Mouse (Mus musculus) urinary bladder, postnatal 10 days (tissue): ENCODE measurements around the gene Gm2696.
"Not testable (repeated sequence)": the region's sequence is repeated elsewhere in the genome, so short reads cannot be mapped to it uniquely, and the experiment has no call there.

Experiments used
- DNase-seq: peaks from one replicate; pipeline ENCODE4 v3.0.0; 2022; ENCODE audit warnings: low spot score

Gm2696 gene

DNA sequence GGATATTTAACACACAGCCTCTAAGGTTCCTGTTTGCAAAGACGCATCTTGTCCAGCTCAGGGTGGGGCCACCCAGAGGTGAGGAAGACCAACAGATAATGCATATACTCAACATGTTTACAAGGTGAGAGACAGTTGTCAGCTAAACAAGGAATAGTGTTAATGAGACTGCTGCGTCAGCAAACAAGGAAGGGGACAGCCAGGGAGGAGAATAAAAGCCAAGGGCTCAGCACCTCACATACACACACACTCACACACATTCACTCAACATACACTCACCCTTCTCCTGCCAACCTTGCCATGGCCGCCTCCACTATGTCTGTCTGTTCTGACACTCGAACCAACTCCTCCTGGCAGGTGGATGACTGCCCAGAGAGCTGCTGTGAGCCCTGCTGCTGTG is at the start of gene Gm2696:
Gm2696 (plus strand) TSS at position 301 of the 400 bp plus-strand sequence.
- DNase-seq, result no peak

DNA sequence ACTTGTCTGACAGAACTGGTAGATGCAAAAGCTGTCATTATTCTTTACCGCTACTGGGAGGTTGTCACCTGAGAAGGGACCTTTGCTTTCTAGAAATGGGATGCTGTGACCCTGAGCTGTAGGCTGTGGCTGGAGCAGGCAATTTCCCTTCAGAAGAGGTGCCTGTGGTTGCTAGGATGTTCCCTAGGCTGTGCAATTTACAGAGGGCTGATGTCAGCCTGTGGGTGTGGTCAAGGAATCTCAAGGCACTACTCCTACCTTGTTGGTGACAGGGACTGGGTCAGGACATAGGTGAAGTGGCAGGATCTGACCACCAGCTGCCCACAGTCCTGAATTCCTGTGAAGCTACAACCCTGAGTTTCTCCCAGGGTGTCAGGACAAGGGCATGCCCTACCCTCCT is 44.8 kb upstream of the Gm2696 start:
- DNase-seq, result no peak

DNA sequence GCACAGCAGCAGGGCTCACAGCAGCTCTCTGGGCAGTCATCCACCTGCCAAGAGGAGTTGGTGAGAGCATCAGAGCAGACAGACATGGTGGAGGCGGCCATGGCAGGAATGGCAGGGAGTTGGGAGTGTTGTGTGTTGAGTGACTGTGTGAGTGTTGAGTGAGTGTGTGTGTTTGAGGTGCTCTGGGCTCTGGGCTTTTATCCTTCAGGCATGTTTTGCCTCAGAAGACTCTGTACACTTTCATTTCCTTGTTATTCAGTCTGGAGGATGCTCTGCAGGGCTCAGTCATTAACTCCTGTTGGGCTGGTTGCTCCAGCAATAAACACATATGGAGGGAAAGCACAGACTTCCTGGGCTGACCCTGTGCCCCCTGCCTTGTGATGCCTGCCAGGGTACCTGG is 43.3 kb upstream of the Gm2696 start, which contains the start of gene Gm3238:
Gm3238 (minus strand) TSS at position 101 of the 400 bp plus-strand sequence.
- not testable (repeated sequence) for DNase-seq

DNA sequence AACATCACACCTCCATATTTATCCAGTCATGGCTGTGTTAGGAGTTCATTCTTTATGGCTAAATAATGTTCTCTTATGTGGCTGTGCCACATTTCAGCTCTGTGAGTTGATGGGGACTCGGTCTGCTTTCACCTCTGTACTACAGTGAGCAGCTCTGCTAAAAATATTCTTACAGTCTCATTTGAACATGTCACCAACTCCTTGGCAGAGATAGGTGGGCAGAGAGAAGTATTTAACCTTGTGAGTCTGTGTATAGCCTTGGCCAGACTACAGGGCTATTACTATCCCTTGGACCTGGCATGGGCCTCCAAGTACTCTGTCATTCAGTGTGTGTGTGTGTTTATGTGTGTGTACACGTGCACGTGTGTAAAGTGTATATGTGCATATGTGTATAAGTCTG is 42.3 kb upstream of the Gm2696 start:
- not testable (repeated sequence) for DNase-seq

DNA sequence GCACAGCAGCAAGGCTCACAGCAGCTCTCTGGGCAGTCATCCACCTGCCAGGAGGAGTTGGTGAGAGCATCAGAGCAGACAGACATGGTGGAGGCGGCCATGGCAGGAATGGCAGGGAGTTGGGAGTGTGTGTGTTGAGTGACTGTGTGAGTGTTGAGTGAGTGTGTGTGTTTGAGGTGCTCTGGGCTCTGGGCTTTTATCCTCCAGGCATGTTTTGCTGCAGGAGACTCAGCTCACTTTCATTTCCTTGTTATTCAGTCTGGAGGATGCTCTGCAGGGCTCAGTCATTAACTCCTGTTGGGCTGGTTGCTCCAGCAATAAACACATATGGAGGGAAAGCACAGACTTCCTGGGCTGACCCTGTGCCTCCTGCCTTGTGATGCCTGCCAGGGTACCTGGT is 37.6 kb upstream of the Gm2696 start, which contains the start of gene Gm7138:
Gm7138 (minus strand) TSS at position 101 of the 400 bp plus-strand sequence.
- DNase-seq, result not testable (repeated sequence)

DNA sequence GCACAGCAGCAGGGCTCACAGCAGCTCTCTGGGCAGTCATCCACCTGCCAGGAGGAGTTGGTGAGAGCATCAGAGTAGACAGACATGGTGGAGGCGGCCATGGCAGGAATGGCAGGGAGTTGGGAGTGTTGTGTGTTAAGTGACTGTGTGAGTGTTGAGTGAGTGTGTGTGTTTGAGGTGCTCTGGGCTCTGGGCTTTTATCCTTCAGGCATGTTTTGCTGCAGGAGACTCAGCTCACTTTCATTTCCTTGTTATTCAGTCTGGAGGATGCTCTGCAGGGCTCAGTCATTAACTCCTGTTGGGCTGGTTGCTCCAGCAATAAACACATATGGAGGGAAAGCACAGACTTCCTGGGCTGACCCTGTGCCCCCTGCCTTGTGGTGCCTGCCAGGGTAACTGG is 32.0 kb upstream of the Gm2696 start, which contains the start of gene Gm3250:
Gm3250 (minus strand) TSS at position 101 of the 400 bp plus-strand sequence.
- DNase-seq, result not testable (repeated sequence)

DNA sequence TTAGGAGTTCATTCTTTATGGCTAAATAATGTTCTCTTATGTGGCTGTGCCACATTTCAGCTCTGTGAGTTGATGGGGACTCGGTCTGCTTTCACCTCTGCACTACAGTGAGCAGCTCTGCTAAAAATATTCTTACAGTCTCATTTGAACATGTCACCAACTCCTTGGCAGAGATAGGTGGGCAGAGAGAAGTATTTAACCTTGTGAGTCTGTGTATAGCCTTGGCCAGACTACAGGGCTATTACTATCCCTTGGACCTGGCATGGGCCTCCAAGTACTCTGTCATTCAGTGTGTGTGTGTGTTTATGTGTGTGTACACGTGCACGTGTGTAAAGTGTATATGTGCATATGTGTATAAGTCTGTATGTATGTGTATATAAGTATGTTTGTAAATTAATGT is 31.1 kb upstream of the Gm2696 start:
- DNase-seq, result not testable (repeated sequence)

DNA sequence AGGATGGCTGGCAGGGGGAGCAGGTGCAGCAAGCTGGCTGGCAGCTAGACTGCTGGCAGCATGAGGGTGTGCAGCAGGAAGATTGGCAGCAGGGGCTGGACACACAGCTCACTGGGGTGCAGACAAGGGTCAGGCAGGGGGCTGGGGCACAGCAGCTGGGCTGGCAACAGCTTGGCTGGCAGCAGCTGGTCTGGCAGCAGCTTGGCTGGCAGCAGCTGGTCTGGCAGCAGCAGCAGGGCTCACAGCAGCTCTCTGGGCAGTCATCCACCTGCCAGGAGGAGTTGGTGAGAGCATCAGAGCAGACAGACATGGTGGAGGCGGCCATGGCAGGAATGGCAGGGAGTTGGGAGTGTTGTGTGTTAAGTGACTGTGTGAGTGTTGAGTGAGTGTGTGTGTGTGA is 26.6 kb upstream of the Gm2696 start, which contains the start of gene Gm7137:
Gm7137 (minus strand) TSS at position 325 of the 400 bp plus-strand sequence.
- DNase-seq, result not testable (repeated sequence)

DNA sequence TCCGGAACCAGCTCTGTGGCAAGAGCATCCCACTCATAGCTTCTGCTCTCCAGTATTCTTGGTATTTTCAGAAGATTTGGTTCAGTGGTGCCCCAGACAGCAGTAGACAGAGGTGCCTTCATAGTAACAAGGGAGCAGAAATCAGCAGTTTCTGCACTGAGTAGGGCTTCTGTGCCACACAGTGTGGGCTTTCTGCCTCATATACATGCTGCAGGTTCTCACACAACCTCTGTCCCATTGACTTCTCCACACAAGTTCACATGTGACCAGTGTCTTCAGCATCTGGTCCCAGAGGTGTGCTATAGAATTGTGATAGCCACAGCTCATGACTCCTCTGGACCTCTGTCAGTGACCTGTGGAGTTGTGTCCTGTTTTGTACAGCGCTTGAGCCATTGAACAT is 25.9 kb upstream of the Gm2696 start:
- DNase-seq, result no peak

DNA sequence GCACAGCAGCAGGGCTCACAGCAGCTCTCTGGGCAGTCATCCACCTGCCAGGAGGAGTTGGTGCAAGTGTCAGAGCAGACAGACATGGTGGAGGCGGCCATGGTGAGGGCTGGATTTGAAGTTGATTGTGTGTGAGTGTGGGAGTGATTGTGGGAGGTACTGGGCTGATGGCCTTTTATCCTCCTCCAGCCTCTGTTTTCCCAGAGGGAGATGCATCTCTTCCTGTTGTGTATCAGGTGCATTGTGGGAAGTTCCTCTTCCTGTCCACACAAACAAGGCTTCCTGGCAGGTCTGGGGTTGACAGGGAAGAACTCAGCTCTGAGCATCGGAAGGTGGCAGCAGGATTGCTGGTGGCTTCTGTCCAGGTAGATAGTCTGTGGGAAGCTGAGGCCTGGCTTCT is 19.5 kb upstream of the Gm2696 start, which contains the start of gene Gm9639:
Gm9639 (minus strand) TSS at position 101 of the 400 bp plus-strand sequence.
- no peak for DNase-seq

DNA sequence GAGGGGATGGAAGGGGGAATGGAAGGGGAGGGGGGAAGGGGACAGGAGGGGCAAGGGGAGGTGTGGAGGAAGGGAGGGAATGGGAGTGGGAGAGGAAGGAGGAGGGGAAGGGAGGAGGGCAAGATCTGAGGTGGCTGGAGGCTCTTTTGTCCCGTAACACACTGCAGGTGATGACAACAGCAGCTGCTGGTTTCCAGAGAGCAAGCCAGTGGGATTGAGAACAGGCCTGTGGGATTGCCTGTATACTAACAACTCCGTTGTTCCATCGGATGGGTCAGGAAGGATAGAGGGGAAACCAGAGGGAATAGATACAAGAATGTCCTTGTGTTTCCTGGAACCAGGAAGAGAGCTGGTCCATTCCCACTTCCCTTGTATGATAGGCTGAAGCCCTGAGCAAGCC is 16.8 kb upstream of the Gm2696 start:
- no peak for DNase-seq

DNA sequence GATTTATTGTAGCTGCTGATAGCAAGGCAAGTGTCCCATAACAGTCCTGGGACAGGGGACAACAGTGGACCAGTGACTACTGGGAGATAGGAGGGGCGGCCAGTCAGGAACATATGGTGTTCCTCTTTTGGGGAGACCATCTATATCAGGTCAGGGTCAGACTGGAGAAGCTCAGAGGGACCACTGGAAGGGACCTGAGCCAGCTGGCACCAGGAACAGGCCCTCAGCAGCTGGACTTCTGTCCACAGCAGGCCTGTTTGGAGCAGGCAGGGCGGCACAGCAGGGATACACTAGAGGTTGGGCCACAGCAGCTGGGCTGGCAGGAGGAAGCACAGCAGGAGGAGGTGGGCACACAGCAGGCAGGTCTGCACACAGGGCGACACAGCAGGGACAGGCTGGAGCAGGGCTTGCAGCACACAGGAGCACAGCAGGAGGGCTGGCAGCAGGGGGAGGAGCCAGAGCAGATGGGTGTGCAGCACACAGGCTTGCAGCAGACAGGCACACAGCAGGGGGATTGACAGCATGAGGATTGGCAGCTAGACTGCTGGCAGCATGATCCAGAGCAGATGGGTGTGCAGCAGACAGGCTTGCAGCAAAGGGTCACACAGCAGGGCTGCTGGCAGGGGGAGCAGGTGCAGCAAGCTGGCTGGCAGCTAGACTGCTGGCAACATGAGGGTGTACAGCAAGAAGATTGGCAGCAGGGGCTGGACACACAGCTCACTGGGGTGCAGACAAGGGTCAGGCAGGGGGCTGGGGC is 16.1 kb upstream of the Gm2696 start:
- not testable (repeated sequence) for DNase-seq

DNA sequence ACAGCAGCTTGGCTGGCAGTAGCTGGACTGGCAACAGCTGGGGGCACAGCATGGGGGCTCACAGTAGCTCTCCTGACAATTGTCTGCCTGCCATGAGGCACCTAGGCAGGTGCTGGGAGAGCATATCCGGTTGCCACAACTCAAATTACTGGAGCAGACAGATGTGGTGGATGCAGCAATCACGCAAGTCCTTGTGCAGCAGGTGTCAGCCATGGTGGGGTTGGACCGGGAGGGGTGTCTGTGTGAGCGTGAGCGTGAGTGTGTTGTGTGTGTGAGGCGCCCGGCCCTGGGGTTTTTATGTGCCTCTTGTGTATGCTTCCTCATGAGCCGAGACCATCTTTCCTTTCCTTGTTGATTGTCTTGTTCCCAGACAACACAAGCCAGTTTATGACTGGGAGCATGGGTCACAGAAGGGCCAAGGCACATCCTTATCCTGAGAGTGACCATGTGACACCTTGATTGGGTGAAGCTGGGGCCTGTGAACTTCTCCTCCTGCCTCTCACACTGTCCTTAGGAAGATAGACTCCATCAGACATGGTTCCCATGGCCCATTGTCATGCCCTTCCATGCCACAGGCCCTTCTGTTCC is 15.5 kb upstream of the Gm2696 start, which contains the start of gene Gm19668:
Gm19668 (minus strand) TSS at position 213 of the 588 bp plus-strand sequence.
- no peak for DNase-seq

DNA sequence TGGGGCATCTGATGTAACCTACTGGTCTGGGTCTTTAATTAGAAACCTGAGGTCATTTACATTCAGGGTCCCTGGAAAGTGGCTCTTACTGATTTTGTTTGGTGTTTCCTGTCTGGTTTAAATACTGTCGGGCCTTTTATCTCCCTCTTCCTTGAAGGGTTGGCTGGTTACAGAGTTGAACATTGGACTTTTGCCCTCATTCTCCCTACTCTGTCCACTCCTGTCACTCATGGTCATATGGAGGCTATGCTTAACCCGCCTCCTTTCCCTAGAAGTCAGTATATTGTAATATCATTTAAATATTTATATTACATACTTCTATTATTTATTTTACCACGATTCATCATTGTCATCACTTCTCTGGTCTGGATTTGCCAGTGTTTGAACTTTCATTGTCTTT is 10.4 kb upstream of the Gm2696 start:
- DNase-seq, result no peak

DNA sequence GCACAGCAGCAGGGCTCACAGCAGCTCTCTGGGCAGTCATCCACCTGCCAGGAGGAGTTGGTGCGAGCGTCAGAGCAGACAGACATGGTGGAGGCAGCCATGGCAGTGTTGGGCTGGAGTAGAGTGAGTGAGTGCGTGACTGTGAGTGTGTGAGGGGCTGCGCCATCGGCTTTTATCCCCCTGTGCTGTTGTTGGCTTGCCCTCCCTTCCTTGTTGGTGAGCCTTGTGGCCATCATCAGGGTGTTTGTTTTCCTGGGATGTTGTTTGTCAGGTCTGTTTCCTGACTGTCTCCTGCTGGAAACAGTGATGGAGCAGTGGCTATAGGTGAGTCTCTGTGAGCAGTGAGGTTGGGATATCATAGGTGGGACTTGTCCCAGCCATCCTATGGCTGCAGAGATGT is 2.7 kb upstream of the Gm2696 start, which contains the start of gene Gm9507:
Gm9507 (minus strand) TSS at position 101 of the 400 bp plus-strand sequence.
- no peak for DNase-seq

DNA sequence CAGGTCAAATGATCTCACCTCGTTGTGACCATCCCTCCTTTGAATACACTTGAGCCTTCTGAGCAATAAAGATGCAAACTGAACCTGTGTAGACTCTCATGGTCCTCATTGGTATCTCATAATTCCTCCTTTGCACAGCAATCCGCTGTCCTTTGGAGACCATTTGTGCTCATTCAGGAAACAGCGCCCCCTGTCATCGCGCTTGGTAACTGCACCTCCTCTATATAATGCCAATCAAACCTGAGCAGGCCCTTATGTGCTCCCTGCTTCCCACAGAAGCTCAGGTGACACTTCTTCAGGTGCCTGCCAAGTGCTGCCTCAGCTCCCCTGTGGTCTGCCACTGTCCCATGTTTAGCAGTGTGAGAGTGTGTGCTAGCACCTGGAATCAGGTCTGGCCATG is 1.0 kb downstream of the Gm2696 start:
- DNase-seq, result no peak

DNA sequence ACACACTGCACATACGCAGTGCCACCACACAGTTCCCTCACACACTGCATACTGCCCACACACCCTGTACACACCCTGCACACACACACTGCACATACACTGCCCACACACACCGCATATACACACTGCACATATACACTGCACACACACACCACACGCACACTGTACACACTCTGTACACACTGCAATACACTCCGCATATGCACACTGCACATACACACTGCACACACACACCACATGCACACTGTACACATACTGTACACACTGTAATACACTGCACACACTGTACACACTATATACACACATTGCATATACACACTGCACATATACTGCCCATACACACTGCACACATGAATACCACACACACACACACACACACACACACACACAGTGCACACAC is 4.0 kb downstream of the Gm2696 start:
- DNase-seq, result no peak

DNA sequence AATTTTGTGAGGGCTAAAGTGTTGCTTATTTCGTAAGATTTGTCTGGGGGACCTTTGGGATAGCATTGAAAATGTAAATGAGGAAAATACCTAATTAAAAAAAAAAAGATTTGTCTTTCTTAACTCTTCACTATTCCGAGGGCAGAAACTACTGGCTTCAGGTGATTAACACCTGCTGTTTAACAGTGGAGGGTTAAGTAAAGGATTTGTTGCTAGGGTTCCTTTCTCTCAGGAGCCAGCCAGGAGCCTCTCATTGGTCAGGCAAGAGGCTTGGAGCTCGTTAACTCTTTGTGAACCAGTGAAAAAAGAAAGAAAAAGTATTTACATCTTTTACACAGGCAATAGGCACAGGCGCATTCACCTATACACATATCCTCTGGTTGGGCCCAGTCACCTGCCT is 4.7 kb downstream of the Gm2696 start:
- no peak for DNase-seq

DNA sequence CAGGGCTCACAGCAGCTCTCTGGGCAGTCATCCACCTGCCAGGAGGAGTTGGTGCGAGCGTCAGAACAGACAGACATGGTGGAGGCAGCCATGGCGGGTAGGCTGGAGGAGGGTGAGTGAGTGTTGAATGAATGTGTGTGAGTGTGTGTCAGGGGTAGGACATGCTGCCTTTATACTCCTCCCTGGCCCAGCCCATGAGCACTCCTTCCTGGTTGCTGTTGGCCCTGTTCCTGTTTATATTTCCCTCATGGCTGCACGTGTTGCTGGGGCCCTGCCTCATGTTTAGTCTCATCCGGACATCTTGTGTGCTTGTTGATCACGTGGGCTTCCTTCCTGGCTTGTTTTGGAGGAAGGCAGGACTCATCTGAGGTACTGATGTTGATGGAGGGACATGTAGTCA is 12.5 kb downstream of the Gm2696 start, which contains the start of gene Krtap10-4:
Krtap10-4 (minus strand) TSS at position 145 of the 400 bp plus-strand sequence.
- no peak for DNase-seq

DNA sequence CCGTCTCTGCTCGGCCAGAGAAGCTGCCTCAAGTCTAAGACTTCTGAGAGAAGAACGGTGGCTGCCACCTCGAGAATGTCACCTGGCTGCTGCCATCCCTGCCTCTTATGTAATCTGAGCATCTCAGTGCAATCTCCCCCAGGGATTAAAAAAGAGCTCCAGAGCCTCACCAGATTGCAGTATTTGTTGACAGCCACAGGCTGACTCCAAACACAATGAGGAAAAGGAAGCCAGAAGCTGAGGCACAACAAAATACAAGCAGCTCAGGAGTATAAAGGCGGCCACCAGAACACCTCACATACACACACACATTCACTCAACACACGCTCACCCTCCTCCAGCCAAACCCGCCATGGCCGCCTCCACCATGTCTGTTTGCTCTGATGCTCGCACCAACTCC is 21.2 kb downstream of the Gm2696 start, which contains the start of gene Krtap10-10:
Krtap10-10 (plus strand) TSS at position 301 of the 400 bp plus-strand sequence.
- DNase-seq, result no peak

DNA sequence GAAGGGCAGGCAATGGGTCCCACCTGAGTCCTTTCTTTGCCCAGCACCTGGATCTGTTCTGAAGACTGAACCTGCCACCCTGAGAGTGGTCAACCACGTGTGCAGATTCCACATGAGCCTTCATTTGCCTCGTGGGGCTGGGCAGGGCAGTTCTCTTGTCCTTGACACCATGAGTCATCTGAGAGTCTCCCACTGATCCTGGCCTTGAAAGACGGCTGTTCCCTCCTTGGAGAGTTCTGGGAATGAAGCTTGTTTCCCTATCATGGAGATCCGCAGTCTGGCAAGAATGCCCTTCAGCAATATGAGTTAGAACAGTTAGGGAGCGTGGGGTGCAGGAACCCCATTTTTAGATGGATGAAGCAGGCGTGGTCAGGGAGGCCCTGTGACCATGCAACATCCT is 24.5 kb downstream of the Gm2696 start:
- DNase-seq, result no peak

DNA sequence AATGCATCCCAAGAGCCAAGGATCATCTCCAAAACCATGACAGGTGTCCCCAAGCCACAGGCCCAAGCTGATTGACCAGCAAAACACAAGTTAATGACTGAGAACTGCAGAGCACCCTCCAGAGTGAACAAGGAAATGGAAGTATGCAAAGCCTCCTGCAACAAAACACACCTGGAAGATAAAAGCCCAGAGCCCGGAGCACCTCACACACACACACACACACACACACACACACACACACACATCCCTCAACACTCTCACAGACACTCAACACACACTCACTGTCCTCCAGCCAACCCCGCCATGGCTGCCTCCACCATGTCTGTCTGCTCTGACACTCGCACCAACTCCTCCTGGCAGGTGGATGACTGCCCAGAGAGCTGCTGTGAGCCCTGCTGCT is 32.0 kb downstream of the Gm2696 start, which contains the start of gene Gm36176:
Gm36176 (plus strand) TSS at position 301 of the 400 bp plus-strand sequence.
- DNase-seq, result no peak

DNA sequence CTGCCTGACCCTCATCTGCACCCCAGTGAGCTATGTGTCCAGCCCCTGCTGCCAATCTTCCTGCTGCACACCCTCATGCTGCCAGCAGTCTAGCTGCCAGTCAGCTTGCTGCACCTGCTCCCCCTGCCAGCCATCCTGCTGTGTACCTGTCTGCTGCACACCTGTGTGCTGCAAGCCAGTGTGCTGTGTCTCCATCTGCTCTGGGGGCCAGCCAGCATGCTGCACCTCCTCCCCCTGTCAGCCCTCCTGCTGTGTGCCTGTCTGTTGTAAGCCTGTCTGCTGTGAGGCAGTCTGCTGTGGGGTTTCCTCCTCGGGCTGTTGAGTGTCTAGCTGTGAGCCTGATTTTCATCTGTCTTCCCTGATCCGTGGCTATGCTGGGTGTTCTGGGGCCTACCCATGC is 32.5 kb downstream of the Gm2696 start:
- DNase-seq, result no peak
